Mouse (Mus musculus): ENCODE results near the gene Ksr1. TPM values are rescaled to one million over a fixed set of nuclear protein-coding genes. Genes with fewer than 3 reads are reported as not detected.

The Ksr1 gene
- polyA plus RNA-seq, 1 experiment from 2014 or later: 3.7 TPM

GRCm38 (mm10) chr11:79112559-79113302, 33.5 kb downstream of the Ksr1 start:
- Histone ChIP-seq H3K4me3 (no peak overlapping the region), H3K36me3 (no peaks in the 10 kb centered on the region), H3K27ac (no peak overlapping the region), H3K27me3 (replicated peaks) (no peaks in the 10 kb centered on the region), H3K4me1 (peaks cover 29% of the 10 kb centered on the region), H3K4me2 (replicated peaks) (no peak overlapping the region), H3K9ac (no peak overlapping the region), H3K9me3 (no peaks in the 10 kb centered on the region)
- no peak for ATAC-seq (ENCODE audit: low FRiP score, low read depth)
- WGBS: 75% methylated on average over 19 of the region's 19 CpGs

- Histone ChIP-seq H3K4me2 (replicated peaks) (no peak overlapping the region), H3K27ac (no peak overlapping the region), H3K4me1 (peaks cover 25% of the 10 kb centered on the region), H3K9ac (no peak overlapping the region), H3K9me3 (no peaks in the 10 kb centered on the region), H3K27me3 (replicated peaks) (no peaks in the 10 kb centered on the region), H3K4me3 (no peak overlapping the region), H3K36me3 (no peaks in the 10 kb centered on the region)
- ATAC-seq (ENCODE audit: low FRiP score, low read depth): no peak
- WGBS: 92% methylated on average over 10 of the region's 10 CpGs
Measured at GRCm38 (mm10) chr11:79111864-79112558, 34.2 kb downstream of the Ksr1 start.

- H3K4me1 ChIP-seq: peaks cover 9% of the 10 kb centered on the region; the same call in 1 of the 2 replicates
- 83% methylated on average over 4 of the region's 4 CpGs for WGBS
- H3K27me3 ChIP-seq (replicated peaks): no peaks in the 10 kb centered on the region
- no peak overlapping the region for H3K4me2 ChIP-seq (replicated peaks)
- H3K9me3 ChIP-seq: no peaks in the 10 kb centered on the region
- H3K27ac ChIP-seq: no peak overlapping the region
- no peak overlapping the region for H3K9ac ChIP-seq
- no peak overlapping the region for H3K4me3 ChIP-seq
- no peaks in the 10 kb centered on the region for H3K36me3 ChIP-seq
- no peak for ATAC-seq (ENCODE audit: low FRiP score, low read depth)
Measured at GRCm38 (mm10) chr11:79110446-79110845, 35.8 kb downstream of the Ksr1 start.

- no peak overlapping the region for H3K27ac ChIP-seq
- whole genome bisulfite sequencing: 85% methylated on average over 11 of the region's 11 CpGs
- no peaks in the 10 kb centered on the region for H3K9me3 ChIP-seq
- peaks cover 19% of the 10 kb centered on the region for H3K4me1 ChIP-seq
- no peak overlapping the region for H3K4me3 ChIP-seq
- no peaks in the 10 kb centered on the region for H3K36me3 ChIP-seq
- ATAC-seq (ENCODE audit: low FRiP score, low read depth): no peak
- H3K27me3 ChIP-seq (replicated peaks): no peaks in the 10 kb centered on the region
- H3K4me2 ChIP-seq (replicated peaks): no peak overlapping the region
- no peak overlapping the region for H3K9ac ChIP-seq
Measured at GRCm38 (mm10) chr11:79107934-79108333, 38.3 kb downstream of the Ksr1 start.

- no peak overlapping the region for H3K9ac ChIP-seq
- no peak for ATAC-seq (ENCODE audit: low FRiP score, low read depth)
- peaks cover 13% of the 10 kb centered on the region for H3K4me1 ChIP-seq
- H3K4me2 ChIP-seq (replicated peaks): no peak overlapping the region
- H3K9me3 ChIP-seq: no peaks in the 10 kb centered on the region
- H3K4me3 ChIP-seq: no peak overlapping the region
- no peaks in the 10 kb centered on the region for H3K36me3 ChIP-seq
- no peaks in the 10 kb centered on the region for H3K27me3 ChIP-seq (replicated peaks)
- no peak overlapping the region for H3K27ac ChIP-seq
- 85% methylated on average over 6 of the region's 6 CpGs for WGBS
Measured at GRCm38 (mm10) chr11:79104998-79105397, 41.2 kb downstream of the Ksr1 start.

GRCm38 (mm10) chr11:79104538-79104937, 41.7 kb downstream of the Ksr1 start:
- Histone ChIP-seq H3K4me3 (no peak overlapping the region), H3K27ac (no peak overlapping the region), H3K9ac (no peak overlapping the region), H3K36me3 (no peaks in the 10 kb centered on the region), H3K4me1 (peaks cover 14% of the 10 kb centered on the region), H3K9me3 (no peaks in the 10 kb centered on the region), H3K4me2 (replicated peaks) (no peak overlapping the region), H3K27me3 (replicated peaks) (no peaks in the 10 kb centered on the region)
- no peak for ATAC-seq (ENCODE audit: low FRiP score, low read depth)
- 87% methylated on average over 6 of the region's 6 CpGs for WGBS

GRCm38 (mm10) chr11:79104096-79104495, 42.1 kb downstream of the Ksr1 start:
- H3K4me2 ChIP-seq (replicated peaks): no peak overlapping the region
- ATAC-seq (ENCODE audit: low FRiP score, low read depth): no peak
- no peaks in the 10 kb centered on the region for H3K27me3 ChIP-seq (replicated peaks)
- no peak overlapping the region for H3K9ac ChIP-seq
- no peaks in the 10 kb centered on the region for H3K36me3 ChIP-seq
- H3K9me3 ChIP-seq: no peaks in the 10 kb centered on the region
- H3K27ac ChIP-seq: no peak overlapping the region
- no peak overlapping the region for H3K4me3 ChIP-seq
- peaks cover 19% of the 10 kb centered on the region for H3K4me1 ChIP-seq
- 91% methylated on average over 11 of the region's 11 CpGs for WGBS

- H3K4me1 ChIP-seq: peaks cover 25% of the 10 kb centered on the region
- H3K36me3 ChIP-seq: no peaks in the 10 kb centered on the region
- no peak overlapping the region for H3K27ac ChIP-seq
- H3K9ac ChIP-seq: no peak overlapping the region
- H3K4me3 ChIP-seq: no peak overlapping the region
- H3K27me3 ChIP-seq (replicated peaks): no peaks in the 10 kb centered on the region
- H3K9me3 ChIP-seq: no peaks in the 10 kb centered on the region
- no peak for ATAC-seq (ENCODE audit: low FRiP score, low read depth)
- H3K4me2 ChIP-seq (replicated peaks): no peak overlapping the region
- WGBS: 72% methylated on average over 5 of the region's 5 CpGs
Measured at GRCm38 (mm10) chr11:79103461-79103869, 42.7 kb downstream of the Ksr1 start.

- Histone ChIP-seq H3K27me3 (replicated peaks) (no peaks in the 10 kb centered on the region), H3K9ac (no peak overlapping the region), H3K4me3 (no peak overlapping the region), H3K4me1 (peaks cover 26% of the 10 kb centered on the region), H3K36me3 (no peaks in the 10 kb centered on the region), H3K9me3 (no peaks in the 10 kb centered on the region), H3K4me2 (replicated peaks) (no peak overlapping the region), H3K27ac (no peak overlapping the region)
- ATAC-seq (ENCODE audit: low FRiP score, low read depth): no peak
- 81% methylated on average over 4 of the region's 4 CpGs for WGBS
Measured at GRCm38 (mm10) chr11:79102280-79102679, 43.9 kb downstream of the Ksr1 start.

- no peak overlapping the region for H3K27ac ChIP-seq
- no peak overlapping the region for H3K4me2 ChIP-seq (replicated peaks)
- H3K27me3 ChIP-seq (replicated peaks): no peaks in the 10 kb centered on the region
- no peaks in the 10 kb centered on the region for H3K36me3 ChIP-seq
- ATAC-seq (ENCODE audit: low FRiP score, low read depth): no peak
- H3K4me3 ChIP-seq: no peak overlapping the region
- H3K9me3 ChIP-seq: no peaks in the 10 kb centered on the region
- WGBS: 89% methylated on average over 6 of the region's 6 CpGs
- H3K9ac ChIP-seq: no peak overlapping the region
- peaks cover 30% of the 10 kb centered on the region for H3K4me1 ChIP-seq
Measured at GRCm38 (mm10) chr11:79101568-79101967, 44.6 kb downstream of the Ksr1 start.

- 48% methylated on average over 8 of the region's 8 CpGs for WGBS
- Histone ChIP-seq H3K9ac (no peak overlapping the region), H3K4me1 (peaks cover 46% of the 10 kb centered on the region), H3K4me3 (no peak overlapping the region), H3K4me2 (replicated peaks) (no peak overlapping the region), H3K27ac (no peak overlapping the region), H3K9me3 (no peaks in the 10 kb centered on the region), H3K27me3 (replicated peaks) (no peaks in the 10 kb centered on the region), H3K36me3 (no peaks in the 10 kb centered on the region)
- no peak for ATAC-seq (ENCODE audit: low FRiP score, low read depth)
Measured at GRCm38 (mm10) chr11:79099032-79099431, 47.2 kb downstream of the Ksr1 start.

- Histone ChIP-seq H3K36me3 (no peaks in the 10 kb centered on the region), H3K9ac (no peak overlapping the region), H3K27ac (no peak overlapping the region), H3K4me3 (no peak overlapping the region), H3K4me2 (replicated peaks) (no peak overlapping the region), H3K9me3 (no peaks in the 10 kb centered on the region), H3K4me1 (peaks cover 43% of the 10 kb centered on the region), H3K27me3 (replicated peaks) (no peaks in the 10 kb centered on the region)
- 88% methylated on average over 7 of the region's 7 CpGs for WGBS
- ATAC-seq (ENCODE audit: low FRiP score, low read depth): no peak
Measured at GRCm38 (mm10) chr11:79097736-79098135, 48.5 kb downstream of the Ksr1 start.

- ATAC-seq (ENCODE audit: low FRiP score, low read depth): no peak
- Histone ChIP-seq H3K4me3 (no peak overlapping the region), H3K4me2 (replicated peaks) (no peak overlapping the region), H3K9me3 (no peaks in the 10 kb centered on the region), H3K27me3 (replicated peaks) (no peaks in the 10 kb centered on the region), H3K36me3 (no peaks in the 10 kb centered on the region), H3K4me1 (peaks cover 43% of the 10 kb centered on the region), H3K27ac (no peak overlapping the region), H3K9ac (no peak overlapping the region)
- 83% methylated on average over 5 of the region's 5 CpGs for whole genome bisulfite sequencing
Measured at GRCm38 (mm10) chr11:79096673-79097072, 49.5 kb downstream of the Ksr1 start.
